Mouse (Mus musculus) kidney, postnatal 0 days (tissue): Measurements from ENCODE around the gene Bank1. TPM values are rescaled to one million over a fixed set of nuclear protein-coding genes. Genes with fewer than 3 reads are reported as not detected.

Experiments
- ATAC-seq: fragments of 200-750 bp; cut with Nextera tagmentation; replicated peaks from 2 replicates; pipeline ENCODE4 v1.8.0; 2017; ENCODE audit warnings: low read depth, moderate number of reproducible peaks, moderate TSS enrichment, moderate library complexity; ENCODE audit not compliant: low FRiP score
- DNase-seq: peaks from one replicate; pipeline ENCODE4 v3.0.0-alpha.2; 2016; ENCODE audit warnings: low spot score
- H3K27ac ChIP-seq: fragments of 300-500 bp; sonication (generic); 2 replicates; pipeline ENCODE4 v1.5.1; 2014; ENCODE audit warnings: mild to moderate bottlenecking
- H3K27me3 ChIP-seq: fragments of 300-500 bp; sonication (generic); 2 replicates; pipeline ENCODE4 v1.6.1; 2014; ENCODE audit warnings: low read length, mixed read lengths; ENCODE audit not compliant: insufficient read depth
- H3K36me3 ChIP-seq: fragments of 300-500 bp; sonication (generic); 2 replicates; pipeline ENCODE4 v1.6.1; 2014; ENCODE audit warnings: low read length, mixed read lengths; ENCODE audit not compliant: insufficient read depth
- H3K4me1 ChIP-seq: fragments of 300-500 bp; sonication (generic); replicated peaks from 2 replicates; pipeline ENCODE4 v1.6.1; 2014; ENCODE audit warnings: antibody characterized with exemption, low read length, mixed read lengths; ENCODE audit not compliant: insufficient read depth
- H3K4me2 ChIP-seq: fragments of 300-500 bp; sonication (generic); 2 replicates; pipeline ENCODE4 v1.6.1; 2014; ENCODE audit warnings: mild to moderate bottlenecking, low read length, moderate library complexity, mixed read lengths
- H3K4me3 ChIP-seq: fragments of 300-500 bp; sonication (generic); replicated peaks from 2 replicates; pipeline ENCODE4 v1.5.1; 2014; ENCODE audit warnings: low read depth, low read length
- H3K9ac ChIP-seq: fragments of 300-500 bp; sonication (generic); 2 replicates; pipeline ENCODE4 v1.6.1; 2014; ENCODE audit warnings: low read depth, low read length
- H3K9me3 ChIP-seq: fragments of 300-500 bp; sonication (generic); replicated peaks from 2 replicates; pipeline ENCODE4 v1.6.1; 2016; ENCODE audit warnings: low read length, inconsistent platforms, mixed read lengths
- CTCF ChIP-seq: IDR thresholded peaks from 2 replicates; pipeline ENCODE4 v1.5.1; 2016; ENCODE audit warnings: antibody characterized with exemption, low read depth, mild to moderate bottlenecking, moderate library complexity
- WGBS: fragments of 180-500 bp; shearing (Covaris S2); extraction: QIAGEN DNeasy Blood & Tissue Kit; methylation state at CpG from one replicate; pipeline ENCODE4 v1.1.7; 2014; 5-methylcytosine and 5-hydroxymethylcytosine counted together
- polyA plus RNA-seq: library from polyadenylated mRNA; unstranded; fragments of >200 nt; fragmentation: Nextera tagmentation; extraction: Ambion mirVana; gene quantifications from 2 replicates; pipeline ENCODE4 v1.2.1, GENCODE M21; 2015

Gene Bank1
- polyA plus RNA-seq, 1 experiment from 2014 or later: 0.75 TPM

DNA sequence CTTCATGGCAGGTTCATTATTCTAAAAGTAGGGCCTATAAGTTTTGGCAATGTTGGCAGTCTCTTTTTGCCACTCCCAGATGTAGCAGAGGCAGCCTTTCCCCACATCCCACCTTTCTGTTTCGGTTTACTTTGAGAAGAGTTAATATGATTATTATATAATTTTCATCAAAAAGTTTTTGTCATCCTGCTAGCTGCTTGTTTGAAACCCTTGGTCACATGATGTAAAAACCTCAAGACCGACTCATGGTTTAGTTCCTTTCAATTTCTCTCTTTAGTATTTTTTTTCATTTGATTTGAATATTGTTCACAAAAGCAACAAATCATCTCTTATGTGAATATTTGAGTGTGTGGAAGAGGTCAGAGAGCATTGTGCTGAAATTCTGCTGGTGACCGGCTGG lies 255.5 kb downstream of the Bank1 start:
- no peak for TF ChIP-seq CTCF
- H3K4me1 ChIP-seq: no peaks in the 10 kb centered on the region
- no peak overlapping the region for H3K4me2 ChIP-seq
- DNase-seq (no peak), ATAC-seq (no peak)
- H3K27me3 ChIP-seq: no peaks in the 10 kb centered on the region
- no peak overlapping the region for H3K4me3 ChIP-seq
- 79% methylated on average over 3 of the region's 3 CpGs for WGBS
- no peak overlapping the region for H3K27ac ChIP-seq
- H3K36me3 ChIP-seq: no peaks in the 10 kb centered on the region
- no peaks in the 10 kb centered on the region for H3K9me3 ChIP-seq
- no peak overlapping the region for H3K9ac ChIP-seq

DNA sequence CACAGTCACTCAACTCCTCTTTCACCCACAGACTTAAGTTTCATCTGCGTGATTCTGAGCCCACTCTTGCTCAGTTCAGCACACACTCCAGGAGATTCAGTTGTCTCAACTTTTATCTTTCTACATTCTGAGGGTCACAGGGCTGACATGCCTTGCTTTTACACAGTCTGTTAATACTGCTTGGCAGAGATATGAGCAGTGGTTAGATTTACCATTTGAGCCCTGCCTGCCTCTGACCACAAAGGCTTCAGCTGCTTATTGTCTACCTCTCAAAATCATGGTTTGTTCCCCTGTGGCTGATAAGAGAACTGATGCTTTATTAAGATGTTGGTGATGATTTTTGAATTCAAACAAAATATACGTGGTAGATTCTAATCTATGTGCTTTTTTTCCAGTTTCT lies 264.0 kb downstream of the Bank1 start:
- no peaks in the 10 kb centered on the region for H3K27me3 ChIP-seq
- no peak overlapping the region for H3K4me2 ChIP-seq
- H3K27ac ChIP-seq: no peak overlapping the region
- DNase-seq: no peak
- TF ChIP-seq CTCF: no peak
- 77% methylated on average over 2 of the region's 2 CpGs for WGBS
- no peaks in the 10 kb centered on the region for H3K36me3 ChIP-seq
- no peak for ATAC-seq
- no peaks in the 10 kb centered on the region for H3K9me3 ChIP-seq
- H3K4me1 ChIP-seq: no peaks in the 10 kb centered on the region
- no peak overlapping the region for H3K4me3 ChIP-seq
- no peak overlapping the region for H3K9ac ChIP-seq

DNA sequence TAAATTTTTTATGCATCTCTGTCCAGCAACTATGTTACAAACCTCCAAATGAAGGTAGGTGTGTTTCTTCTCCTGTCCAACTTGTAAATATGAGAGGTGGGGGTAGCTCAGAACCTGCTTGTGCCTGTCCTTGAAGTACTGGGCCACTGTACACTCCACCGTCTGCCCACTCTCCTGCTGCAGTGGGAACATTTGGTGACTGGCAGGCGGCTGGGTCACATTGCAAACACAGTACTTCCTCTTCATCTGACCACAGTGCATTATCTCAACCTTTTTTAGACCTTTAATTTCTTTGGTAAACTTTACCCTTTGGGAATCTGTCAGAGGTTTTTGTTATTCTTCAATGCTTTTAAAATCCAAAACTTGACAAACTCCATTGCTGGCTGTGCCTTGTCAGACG lies 275.2 kb downstream of the Bank1 start:
- Histone ChIP-seq H3K4me1 (no peaks in the 10 kb centered on the region), H3K27ac (no peak overlapping the region), H3K4me3 (no peak overlapping the region), H3K4me2 (no peak overlapping the region), H3K27me3 (no peaks in the 10 kb centered on the region), H3K9ac (no peak overlapping the region), H3K9me3 (no peaks in the 10 kb centered on the region), H3K36me3 (no peaks in the 10 kb centered on the region)
- TF ChIP-seq CTCF: no peak
- ATAC-seq: no peak
- no peak for DNase-seq
- WGBS: 80% methylated on average over 3 of the region's 3 CpGs

DNA sequence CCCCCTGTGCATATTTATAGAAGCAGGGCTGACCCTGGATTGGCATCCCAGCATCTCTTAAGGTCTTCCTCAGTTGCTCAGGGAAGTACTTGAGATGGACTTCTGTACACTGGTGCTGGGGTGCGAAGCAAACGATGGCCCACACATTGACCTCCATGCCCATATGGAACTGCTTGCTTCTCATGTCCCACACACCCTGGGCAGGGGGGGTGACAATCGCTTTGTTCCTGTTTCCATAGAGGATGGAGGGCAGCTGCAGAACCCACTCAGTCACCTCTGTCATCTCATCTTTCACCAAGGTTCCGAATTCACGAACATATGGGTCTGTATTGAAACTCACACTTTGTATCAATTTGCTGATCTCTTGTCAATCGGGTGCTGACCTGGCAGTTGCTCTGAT lies 275.7 kb downstream of the Bank1 start:
- DNase-seq (no peak), ATAC-seq (no peak)
- Histone ChIP-seq H3K4me1 (no peaks in the 10 kb centered on the region), H3K27me3 (no peaks in the 10 kb centered on the region), H3K36me3 (no peaks in the 10 kb centered on the region), H3K9ac (no peak overlapping the region), H3K4me3 (no peak overlapping the region), H3K9me3 (no peaks in the 10 kb centered on the region), H3K4me2 (no peak overlapping the region), H3K27ac (no peak overlapping the region)
- WGBS: 88% methylated on average over 6 of the region's 6 CpGs
- no peak for TF ChIP-seq CTCF

DNA sequence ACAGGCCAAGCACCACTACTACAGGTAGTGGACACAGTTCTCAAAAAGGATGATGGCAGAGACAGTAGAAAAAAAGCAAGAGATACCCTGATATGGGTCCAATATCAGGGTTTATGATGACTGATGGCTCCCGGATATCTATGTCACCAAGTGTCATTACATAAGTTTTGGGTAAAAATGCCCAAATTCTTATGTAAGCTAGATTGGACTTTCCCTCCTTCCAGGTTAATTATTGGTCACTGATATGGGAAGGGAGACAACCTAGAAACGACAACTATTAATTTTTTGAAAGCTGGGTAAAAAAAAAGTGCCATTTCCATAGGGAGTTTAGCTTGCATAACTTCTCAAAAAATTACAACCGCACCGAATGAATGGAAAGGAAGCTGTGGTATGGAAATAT lies 277.8 kb downstream of the Bank1 start:
- no peaks in the 10 kb centered on the region for H3K36me3 ChIP-seq
- WGBS: 71% methylated on average over 4 of the region's 4 CpGs
- no peaks in the 10 kb centered on the region for H3K27me3 ChIP-seq
- TF ChIP-seq CTCF: no peak
- H3K9me3 ChIP-seq: no peaks in the 10 kb centered on the region
- no peak overlapping the region for H3K9ac ChIP-seq
- no peak for ATAC-seq
- no peak overlapping the region for H3K4me2 ChIP-seq
- no peaks in the 10 kb centered on the region for H3K4me1 ChIP-seq
- no peak overlapping the region for H3K4me3 ChIP-seq
- no peak overlapping the region for H3K27ac ChIP-seq
- DNase-seq: no peak

DNA sequence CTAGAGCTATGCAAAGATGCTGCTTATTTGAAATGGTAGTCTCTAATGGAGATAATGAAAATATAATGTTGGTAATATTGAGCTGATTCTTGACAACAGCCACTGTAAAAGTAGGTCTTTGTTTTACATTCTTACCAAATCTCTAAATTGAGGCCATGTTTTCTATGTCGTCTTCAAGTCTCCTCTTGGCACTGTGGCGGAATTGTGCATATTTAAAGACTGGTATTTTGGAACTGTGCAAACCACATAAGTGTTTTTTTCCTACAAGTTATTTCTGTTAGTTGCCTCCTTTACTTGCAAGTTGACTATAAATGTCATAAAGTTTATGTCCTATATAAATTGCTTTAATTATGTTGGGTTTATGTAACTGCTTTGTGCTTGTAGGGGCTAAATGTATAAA lies 280.5 kb downstream of the Bank1 start:
- H3K36me3 ChIP-seq: no peaks in the 10 kb centered on the region
- H3K4me1 ChIP-seq: no peaks in the 10 kb centered on the region
- ATAC-seq: no peak
- H3K9ac ChIP-seq: no peak overlapping the region
- no peak overlapping the region for H3K4me2 ChIP-seq
- 87% methylated on average over 2 of the region's 2 CpGs for WGBS
- H3K27me3 ChIP-seq: no peaks in the 10 kb centered on the region
- no peak overlapping the region for H3K4me3 ChIP-seq
- H3K9me3 ChIP-seq: no peaks in the 10 kb centered on the region
- no peak overlapping the region for H3K27ac ChIP-seq
- TF ChIP-seq CTCF: no peak
- peak; percentile 25 for DNase-seq

DNA sequence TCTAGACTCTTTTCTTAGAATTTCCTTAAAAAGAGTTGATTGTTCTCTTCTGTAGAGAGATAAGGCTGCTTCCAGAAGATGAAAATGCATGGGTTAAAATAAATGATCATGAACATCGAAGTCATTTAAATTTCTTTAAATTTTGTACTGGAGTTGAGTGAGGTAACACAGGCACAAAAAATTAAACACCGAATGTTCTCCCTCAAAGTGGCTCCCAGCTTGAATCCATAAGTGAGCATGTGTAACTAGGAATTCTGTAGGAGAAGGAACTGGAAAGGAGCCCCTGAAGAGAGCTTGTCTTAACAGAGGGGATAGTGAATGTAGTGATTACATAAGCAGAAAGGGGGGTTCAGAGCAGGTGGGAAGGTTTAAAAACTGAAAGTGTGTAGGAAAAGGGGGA lies 285.8 kb downstream of the Bank1 start:
- DNase-seq (no peak), ATAC-seq (no peak)
- Histone ChIP-seq H3K36me3 (no peaks in the 10 kb centered on the region), H3K4me1 (no peaks in the 10 kb centered on the region), H3K27ac (no peak overlapping the region), H3K27me3 (no peaks in the 10 kb centered on the region), H3K9ac (no peak overlapping the region), H3K9me3 (no peaks in the 10 kb centered on the region), H3K4me2 (no peak overlapping the region), H3K4me3 (no peak overlapping the region)
- WGBS: 96% methylated on average over 2 of the region's 2 CpGs
- no peak for TF ChIP-seq CTCF
